Mouse (Mus musculus) T-helper 17 cell (primary cell): Measurements from ENCODE around the gene 4930555G01Rik.
"Not testable (repeated sequence)": the region's sequence is repeated elsewhere in the genome, so short reads cannot be mapped to it uniquely, and the experiment has no call there.

Experiments
- in situ Hi-C, 2 experiments: fragments of 300-600 bp; cut with MboI, MseI; formaldehyde crosslinking; loops; 1 replicate in 1 of 2; 2 replicates in 1 of 2; pipeline ENCODE4 v1.15.1; 2025; ENCODE audit warnings: high pct_unique_total_duplicates in 2 of 2

Gene 4930555G01Rik

DNA sequence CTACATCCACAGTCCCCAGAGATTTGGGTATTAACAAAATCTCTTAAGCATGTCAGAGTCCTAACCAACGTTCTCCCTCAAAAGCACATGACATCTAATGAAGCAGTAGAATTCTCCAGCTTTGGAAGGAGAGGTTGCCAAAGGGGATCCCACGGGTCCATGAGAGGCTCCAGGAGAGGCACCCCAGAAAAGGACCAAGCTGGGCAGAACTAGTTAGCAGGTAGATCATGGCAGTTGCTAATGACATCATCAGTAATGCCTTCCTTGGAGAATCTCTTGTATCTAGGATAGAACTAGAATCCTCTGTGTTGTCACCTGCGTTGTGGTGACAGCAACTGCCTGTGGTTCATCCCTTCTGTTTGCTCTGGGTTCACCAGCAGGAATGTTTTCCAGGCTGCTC, at the start of gene 4930555G01Rik:
Gene 4930555G01Rik, plus strand, starts transcription at position 301 of the 400 bp plus-strand sequence.
- in situ Hi-C loops: loop anchor here (5.0 to 10.0 kb wide), 3 partner anchors 1048 to 1167 kb away; partner anchors contain the start of gene Gm21560 (in 2 of the 2)

DNA sequence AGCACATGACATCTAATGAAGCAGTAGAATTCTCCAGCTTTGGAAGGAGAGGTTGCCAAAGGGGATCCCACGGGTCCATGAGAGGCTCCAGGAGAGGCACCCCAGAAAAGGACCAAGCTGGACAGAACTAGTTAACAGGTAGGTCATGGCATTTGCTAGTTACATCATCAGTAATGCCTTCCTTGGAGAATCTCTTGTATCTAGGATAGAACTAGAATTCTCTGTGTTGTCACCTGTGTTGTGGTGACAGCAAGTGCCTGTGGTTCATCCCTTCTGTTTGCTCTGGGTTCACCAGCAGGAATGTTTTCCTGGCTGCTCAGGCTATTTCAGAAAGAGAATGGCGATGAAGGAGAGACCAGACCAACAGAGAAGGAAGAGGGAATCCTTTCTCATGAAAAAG, 34.8 kb upstream of the 4930555G01Rik start, which contains the start of gene Gm3298:
Gene Gm3298, plus strand, starts transcription at position 301 of the 400 bp plus-strand sequence.
- in situ Hi-C loops: loop anchor here in 1 of 2 experiments (10.0 kb wide), 1 partner anchor 849 kb away; no protein-coding TSS in a partner anchor

DNA sequence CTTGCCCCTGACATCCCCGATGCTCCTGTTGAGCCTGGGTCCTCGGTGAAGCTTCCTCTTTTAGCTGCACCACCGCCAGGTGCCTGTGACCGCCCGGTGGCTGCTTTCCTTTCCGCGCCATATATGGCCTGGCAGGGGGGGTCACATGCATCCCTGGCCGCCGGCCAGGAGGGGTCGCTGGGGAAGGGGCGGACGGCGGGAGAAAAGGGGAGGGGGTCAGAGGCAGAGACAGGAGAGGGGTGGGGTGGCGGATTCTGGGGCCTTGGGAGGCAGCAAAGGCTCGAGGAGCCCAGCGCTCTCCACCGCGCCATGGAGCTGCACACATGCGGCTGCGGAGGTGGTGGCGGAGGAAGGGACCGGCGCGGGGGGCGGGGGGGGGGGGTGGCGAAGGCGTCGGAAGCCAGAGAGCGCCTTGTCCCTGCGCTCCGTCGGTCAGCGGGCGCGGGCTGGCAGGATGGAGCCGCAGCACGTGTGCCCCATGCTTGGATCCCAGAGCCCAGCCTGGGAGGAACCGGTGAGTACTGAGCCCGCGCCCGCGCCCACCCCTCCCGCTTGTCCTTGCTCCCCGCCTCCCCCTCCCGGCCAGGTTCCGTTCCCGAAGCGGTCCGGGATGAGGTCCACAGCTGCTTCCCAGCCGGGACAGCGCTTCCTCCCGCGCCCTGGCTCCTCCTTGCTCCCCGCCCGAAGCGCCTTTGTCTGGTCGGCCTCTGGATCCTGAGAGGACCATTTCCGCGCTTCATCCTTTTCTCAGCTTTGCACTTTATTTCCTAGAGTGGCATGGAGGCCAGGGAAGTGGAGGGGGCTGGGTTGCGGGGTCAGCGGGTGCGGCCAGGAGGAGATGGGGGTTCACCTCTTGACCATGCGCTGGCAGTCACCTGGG, 20.4 kb downstream of the 4930555G01Rik start, which contains the start of gene Gm8281:
Gene Gm8281, plus strand, starts transcription at position 430 of the 880 bp plus-strand sequence.
- in situ Hi-C loops: not testable (repeated sequence)
